Mouse (Mus musculus) gastrocnemius, adult 2 months (tissue): ENCODE measurements around the gene Med4. TPM values are rescaled to one million over a fixed set of nuclear protein-coding genes. Genes with fewer than 3 reads are reported as not detected.
A peak's percentile ranks its signal among the peaks of the same experiment; 100 is the strongest.

ENCODE experiments used
- DNase-seq: peaks from one replicate; pipeline ENCODE4 v3.0.0; 2022
- H3K27ac ChIP-seq: fragments of 200-600 bp; 2 replicates; pipeline ENCODE4 v1.8.1; 2022; ENCODE audit warnings: mild to moderate bottlenecking
- H3K4me3 ChIP-seq: fragments of 200-600 bp; 2 replicates; pipeline ENCODE4 v1.8.1; 2022; ENCODE audit warnings: mild to moderate bottlenecking, moderate library complexity
- CTCF ChIP-seq: fragments of 200-600 bp; IDR thresholded peaks from 2 replicates; pipeline ENCODE4 v1.8.1; 2022; ENCODE audit warnings: antibody characterized with exemption, mild to moderate bottlenecking, moderate library complexity
- intact Hi-C: fragments of 180-260 bp; cut with DNase I; formaldehyde crosslinking; loops from one replicate; pipeline ENCODE4 v1.15.1; 2025
- total RNA-seq, 2 experiments: library from RNA; stranded (reverse); gene quantifications; 2 replicates each; pipeline ENCODE4 v1.2.3; 2021

The Med4 gene
- total RNA-seq, 2 experiments from 2014 or later = 13.4 to 16.1 TPM

- intact Hi-C loops = loop anchor here (5.0 to 10.0 kb wide), 2 partner anchors 242 to 370 kb away; partner anchors contain the start of gene Lpar6
- DNase-seq = no peak
- peak overlapping the region; percentile 83 for H3K27ac ChIP-seq
- no peak overlapping the region for H3K4me3 ChIP-seq
- no peak for TF ChIP-seq CTCF
Observed at GRCm38 (mm10) chr14:73477077-73477476, 32.7 kb upstream of the Med4 start.

- DNase-seq = no peak
- no peak overlapping the region for H3K27ac ChIP-seq
- intact Hi-C loops = loop anchor here (5.0 to 10.0 kb wide), 2 partner anchors 244 to 371 kb away; partner anchors contain the start of gene Lpar6
- no peak for TF ChIP-seq CTCF
- no peak overlapping the region for H3K4me3 ChIP-seq
Observed at GRCm38 (mm10) chr14:73478321-73478720, 31.5 kb upstream of the Med4 start.

GRCm38 (mm10) chr14:73479771-73480170 lies 30.1 kb upstream of the Med4 start:
- TF ChIP-seq CTCF = no peak
- no peak for DNase-seq
- H3K27ac ChIP-seq = no peak overlapping the region
- intact Hi-C loops = loop anchor here (5.0 to 10.0 kb wide), 2 partner anchors 245 to 372 kb away; partner anchors contain the start of gene Lpar6
- H3K4me3 ChIP-seq = no peak overlapping the region

- DNase-seq = no peak
- Histone ChIP-seq H3K27ac (no peak overlapping the region), H3K4me3 (no peak overlapping the region)
- intact Hi-C loops = no loop called here
- no peak for TF ChIP-seq CTCF
Observed at GRCm38 (mm10) chr14:73483516-73484229, 26.2 kb upstream of the Med4 start.

GRCm38 (mm10) chr14:73484366-73485110 lies 25.3 kb upstream of the Med4 start:
- intact Hi-C loops = no loop called here
- no peak for DNase-seq
- no peak for TF ChIP-seq CTCF
- H3K27ac ChIP-seq = no peak overlapping the region
- H3K4me3 ChIP-seq = no peak overlapping the region

DNA sequence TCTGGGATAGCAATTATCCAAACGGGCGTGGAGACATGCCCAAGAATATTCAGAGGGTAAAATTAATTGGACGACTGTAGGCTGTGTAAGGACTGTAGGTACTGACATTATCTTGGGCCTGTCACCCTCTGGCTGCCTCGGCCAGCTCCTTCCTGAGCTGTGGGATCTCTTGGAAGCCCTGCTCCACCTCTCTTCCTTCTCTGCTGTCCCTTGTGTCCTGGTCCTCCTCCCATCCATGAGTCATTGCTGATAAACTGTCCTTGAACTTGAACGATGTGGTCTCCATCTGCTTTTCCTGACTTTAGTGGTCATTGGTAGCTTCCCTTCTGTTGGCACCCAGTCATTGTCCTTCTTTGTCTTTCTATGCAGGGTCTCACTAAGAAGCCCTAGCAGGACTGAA lies 23.2 kb upstream of the Med4 start:
- Histone ChIP-seq H3K4me3 (no peak overlapping the region), H3K27ac (no peak overlapping the region)
- intact Hi-C loops = no loop called here
- no peak for DNase-seq
- no peak for TF ChIP-seq CTCF

DNA sequence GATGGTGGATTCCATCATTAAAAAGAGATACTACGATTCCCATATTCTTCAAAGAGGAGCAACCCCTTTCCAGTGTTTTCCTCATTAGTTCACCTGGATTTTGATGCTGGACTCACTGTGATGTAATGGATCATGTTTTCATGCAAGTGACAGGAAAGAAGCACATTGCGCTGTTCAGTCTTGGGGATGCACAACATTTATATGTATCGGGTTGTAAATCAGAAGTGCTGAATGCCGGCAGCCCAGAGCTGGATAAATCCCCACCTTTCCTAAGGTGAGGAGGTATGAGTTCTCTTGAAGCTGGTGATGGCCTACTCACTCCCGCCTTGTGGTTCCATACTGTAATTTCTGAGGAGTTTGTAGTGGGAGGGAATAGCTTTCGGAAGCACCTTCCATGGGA lies 16.5 kb upstream of the Med4 start:
- intact Hi-C loops = no loop called here
- Histone ChIP-seq H3K27ac (no peak overlapping the region), H3K4me3 (no peak overlapping the region)
- TF ChIP-seq CTCF = no peak
- no peak for DNase-seq

- no peak overlapping the region for H3K27ac ChIP-seq
- no peak for TF ChIP-seq CTCF
- H3K4me3 ChIP-seq = no peak overlapping the region
- intact Hi-C loops = no loop called here
- no peak for DNase-seq
Observed at GRCm38 (mm10) chr14:73494122-73494521, 15.7 kb upstream of the Med4 start.

- Histone ChIP-seq H3K27ac (no peak overlapping the region), H3K4me3 (no peak overlapping the region)
- peak; percentile 22; the same call in 1 of the 2 replicates for TF ChIP-seq CTCF
- intact Hi-C loops = no loop called here
- no peak for DNase-seq
Observed at GRCm38 (mm10) chr14:73495753-73496152, 14.1 kb upstream of the Med4 start.

DNA sequence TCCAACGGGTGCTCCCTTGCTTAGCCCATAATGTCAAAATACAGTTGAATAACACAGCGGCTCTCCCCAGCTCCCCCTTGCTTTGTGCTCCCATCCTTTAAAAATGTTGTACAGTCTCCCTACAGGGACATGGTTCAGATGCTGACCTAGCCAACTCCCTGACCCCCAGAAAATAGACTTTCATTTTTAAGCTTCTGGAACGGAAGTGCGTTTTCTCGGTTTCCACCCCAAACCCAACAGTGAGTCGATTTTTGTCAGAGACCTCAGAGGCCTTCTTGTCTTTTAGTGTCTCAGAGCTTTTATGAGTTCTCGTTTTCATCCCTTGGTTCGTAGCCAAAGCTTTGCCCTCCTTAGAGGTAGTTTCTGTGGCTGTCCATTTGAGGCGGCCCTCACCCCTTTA lies 8.5 kb upstream of the Med4 start:
- Histone ChIP-seq H3K27ac (no peak overlapping the region), H3K4me3 (no peak overlapping the region)
- DNase-seq = no peak
- TF ChIP-seq CTCF = no peak
- intact Hi-C loops = no loop called here

- intact Hi-C loops = no loop called here
- no peak for DNase-seq
- no peak for TF ChIP-seq CTCF
- Histone ChIP-seq H3K4me3 (no peak overlapping the region), H3K27ac (peak overlapping the region; percentile 25; the same call in 1 of the 2 replicates)
Observed at GRCm38 (mm10) chr14:73501721-73502120, 8.1 kb upstream of the Med4 start.

DNA sequence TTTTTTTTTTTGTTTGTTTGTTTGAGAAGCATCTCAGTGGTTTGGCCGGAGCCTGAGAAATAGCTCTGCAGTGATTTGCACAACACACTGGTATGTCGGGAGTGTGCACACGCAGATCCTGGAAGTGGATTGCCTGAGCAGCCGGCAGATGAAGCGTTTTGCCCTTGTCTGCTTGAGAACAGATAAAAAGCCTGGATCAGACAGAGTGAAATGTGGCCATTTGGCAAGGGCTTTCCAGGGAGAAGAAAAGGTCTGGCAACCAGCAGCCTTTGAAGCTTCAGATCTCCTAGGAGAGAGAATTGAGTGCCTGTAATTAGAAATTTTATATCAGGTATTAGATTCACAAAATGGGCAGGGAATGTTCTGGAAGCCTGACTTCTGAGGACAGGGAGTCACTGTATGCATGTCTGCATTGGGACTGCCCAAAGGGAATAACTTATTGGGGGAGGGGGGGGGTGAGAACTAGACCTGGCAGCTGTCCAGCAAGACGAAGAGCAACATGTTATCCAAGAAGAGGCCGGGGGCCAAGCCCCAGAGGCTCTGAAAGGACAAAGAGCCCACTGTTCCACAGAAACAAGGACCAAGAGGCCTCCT lies 7.1 kb upstream of the Med4 start:
- Histone ChIP-seq H3K4me3 (no peak overlapping the region), H3K27ac (peak overlapping the region; percentile 64)
- TF ChIP-seq CTCF = no peak
- intact Hi-C loops = no loop called here
- DNase-seq = no peak
